Mouse (Mus musculus) thymus, adult 18-20 months (tissue): ENCODE results near the gene Coil.
"Not testable (repeated sequence)": the region's sequence is repeated elsewhere in the genome, so short reads cannot be mapped to it uniquely, and the experiment has no call there.

Experiments used
- DNase-seq, 2 experiments: peaks; one replicate each; pipeline ENCODE4 v3.0.0; 2022; ENCODE audit warnings: mixed read lengths in 2 of 2

Coil gene

DNA sequence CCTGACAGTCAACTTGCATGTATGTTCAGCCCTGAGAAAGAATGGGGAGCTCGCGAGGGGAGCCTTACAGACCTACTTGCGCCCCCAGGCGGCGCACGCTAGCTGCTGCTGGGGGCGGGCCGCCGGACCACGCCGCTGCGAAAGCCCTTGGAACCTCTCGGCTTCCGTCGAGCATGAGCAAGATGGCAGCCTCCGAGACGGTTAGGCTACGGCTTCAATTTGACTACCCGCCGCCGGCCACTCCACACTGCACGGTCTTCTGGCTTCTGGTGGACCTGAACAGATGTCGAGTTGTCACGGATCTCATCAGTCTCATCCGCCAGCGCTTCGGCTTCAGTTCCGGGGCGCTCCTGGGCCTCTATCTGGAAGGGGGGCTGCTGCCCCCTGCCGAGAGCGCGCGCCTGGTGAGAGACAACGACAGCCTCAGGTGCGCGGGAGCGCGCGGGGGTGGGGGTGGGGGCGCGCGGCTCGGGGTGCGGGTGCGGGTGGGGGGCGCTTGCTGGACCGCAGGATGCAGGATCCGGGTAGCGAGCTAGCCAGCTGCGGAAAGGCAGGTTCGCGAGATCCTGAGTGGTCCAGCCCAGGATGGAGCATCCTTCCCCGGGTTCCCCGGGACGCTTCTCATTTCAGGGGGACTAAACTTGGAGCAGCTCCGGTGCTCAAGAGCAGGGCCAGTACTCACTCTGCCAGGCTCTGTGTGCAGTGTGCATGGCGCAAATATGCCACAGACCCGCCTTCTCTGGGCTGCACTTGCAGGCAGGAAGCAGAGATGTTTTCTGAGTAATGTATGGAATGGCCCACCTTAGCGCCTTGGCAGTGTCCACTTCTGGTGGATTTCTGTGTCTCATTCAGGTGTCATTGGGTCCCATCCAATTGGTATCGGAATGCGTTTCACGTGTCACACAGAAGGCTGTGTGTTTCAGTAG lies 4.0 kb downstream of the Coil start:
- DNase-seq, result peak; percentile 81 to 83

DNA sequence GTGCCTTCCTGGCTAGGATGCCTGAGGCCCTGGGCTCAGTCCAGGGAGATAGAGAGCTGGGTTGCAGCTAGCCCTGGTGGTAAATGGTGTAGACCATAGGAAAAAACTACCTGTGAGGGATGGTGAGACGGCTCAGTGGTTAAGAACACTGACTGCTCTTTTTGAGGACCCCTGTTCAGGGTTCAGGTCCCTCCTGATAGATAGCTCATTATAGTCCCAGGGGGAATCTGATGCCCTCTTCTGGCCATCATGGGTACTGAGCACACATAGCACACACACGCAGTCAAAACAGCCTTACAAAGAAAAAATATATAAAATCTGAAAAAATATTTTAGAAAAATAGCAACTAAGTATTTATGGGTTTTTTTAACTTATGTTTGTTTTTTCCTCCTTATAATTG lies 6.3 kb downstream of the Coil start:
- no peak for DNase-seq

DNA sequence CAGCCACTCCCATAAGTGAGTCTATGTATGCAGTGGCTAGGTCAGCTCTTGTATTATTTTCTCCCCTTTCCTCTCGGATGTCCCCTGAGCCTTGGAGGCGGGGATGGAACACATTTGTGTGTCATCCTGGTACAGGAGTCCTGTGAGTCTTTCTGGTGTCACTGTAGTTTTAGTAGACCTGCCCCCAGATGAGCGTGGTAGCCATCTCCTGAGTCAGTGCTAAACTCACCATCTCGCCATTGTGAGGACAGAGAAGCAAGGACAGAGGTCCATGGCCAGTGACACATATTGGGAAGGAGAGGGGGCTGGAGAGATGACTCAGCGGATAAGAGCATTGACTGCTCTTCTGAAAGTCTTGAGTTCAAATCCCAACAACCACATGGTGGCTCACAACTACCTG lies 7.1 kb downstream of the Coil start:
- DNase-seq, result no peak

DNA sequence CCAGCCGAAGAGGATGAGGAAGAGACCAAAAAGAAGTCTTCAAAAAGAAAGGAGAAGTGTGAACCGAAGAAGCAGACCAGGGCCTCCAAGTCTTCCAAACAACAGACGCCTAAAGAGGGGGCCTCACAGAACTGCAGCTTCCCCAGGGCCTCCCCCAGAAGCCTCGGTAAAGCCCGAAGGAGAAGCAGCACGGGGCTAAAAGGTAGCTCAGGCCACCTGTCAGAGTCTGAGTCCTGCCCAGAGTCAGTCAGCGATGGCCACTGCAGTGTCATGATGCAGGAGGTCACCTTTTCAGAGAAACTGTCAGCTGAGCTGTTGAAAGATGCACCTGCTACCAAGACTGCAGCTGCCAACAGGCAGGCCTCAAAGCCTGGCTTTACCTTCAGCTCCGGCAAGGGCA lies 11.3 kb downstream of the Coil start:
- no peak for DNase-seq

DNA sequence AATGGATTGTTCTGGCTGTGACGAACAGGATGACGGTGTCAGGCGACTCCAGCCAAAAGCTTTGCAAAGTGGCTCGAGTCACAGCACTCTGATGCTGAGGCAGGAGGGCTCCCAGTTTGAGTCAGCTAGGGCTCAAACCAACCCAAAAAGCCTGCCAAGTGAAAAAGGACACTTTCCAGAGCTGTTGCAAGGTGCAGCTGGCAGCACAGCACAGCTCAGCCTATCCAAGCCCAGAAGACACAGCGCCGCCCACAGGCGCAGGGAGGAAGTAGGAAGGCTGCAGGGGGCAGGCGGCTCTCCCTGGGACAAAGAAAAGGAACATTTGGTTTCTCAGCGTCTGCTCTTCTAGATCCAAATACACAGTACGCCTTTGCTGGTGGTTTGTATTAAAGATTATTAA lies 16.6 kb downstream of the Coil start:
- no peak for DNase-seq

DNA sequence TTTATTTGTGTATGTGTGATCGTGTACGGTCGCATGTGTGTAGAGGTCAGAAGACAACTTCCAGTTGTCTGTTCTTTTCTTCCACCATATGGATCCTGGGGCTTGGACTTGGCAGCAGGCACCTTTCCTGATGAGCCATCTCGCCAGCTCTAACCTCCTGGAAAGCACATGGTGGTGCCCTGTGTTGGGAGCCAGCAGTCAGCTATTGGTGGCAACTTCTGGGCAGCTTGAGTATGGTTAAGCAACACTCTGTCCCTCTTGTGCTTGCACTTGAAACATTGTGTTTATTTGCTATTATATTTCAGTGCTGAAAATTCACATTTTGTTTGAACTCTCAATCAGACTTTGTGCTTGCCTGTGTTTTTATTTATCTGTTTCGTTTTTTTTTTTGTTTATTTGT lies 18.9 kb downstream of the Coil start:
- DNase-seq, result no peak

DNA sequence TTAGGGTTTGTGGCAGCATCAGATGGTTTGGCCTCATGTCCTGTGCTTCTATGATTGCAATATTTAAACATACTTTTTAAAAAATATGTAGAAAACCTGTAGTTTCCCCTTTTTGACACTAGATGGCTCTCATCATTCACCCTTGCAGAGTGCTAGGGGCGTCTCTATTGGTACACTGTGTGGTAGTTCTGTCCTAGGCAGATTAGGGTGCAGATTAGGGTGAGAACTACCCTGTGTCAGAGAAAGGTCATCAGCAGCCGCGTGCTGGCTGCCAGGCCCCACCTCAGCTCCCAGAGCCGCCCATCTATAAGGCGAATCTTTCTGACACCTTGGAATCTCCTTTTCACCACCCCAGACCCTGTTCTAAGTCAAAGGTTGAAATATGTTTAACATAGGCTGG lies 19.5 kb downstream of the Coil start:
- DNase-seq, result no peak

DNA sequence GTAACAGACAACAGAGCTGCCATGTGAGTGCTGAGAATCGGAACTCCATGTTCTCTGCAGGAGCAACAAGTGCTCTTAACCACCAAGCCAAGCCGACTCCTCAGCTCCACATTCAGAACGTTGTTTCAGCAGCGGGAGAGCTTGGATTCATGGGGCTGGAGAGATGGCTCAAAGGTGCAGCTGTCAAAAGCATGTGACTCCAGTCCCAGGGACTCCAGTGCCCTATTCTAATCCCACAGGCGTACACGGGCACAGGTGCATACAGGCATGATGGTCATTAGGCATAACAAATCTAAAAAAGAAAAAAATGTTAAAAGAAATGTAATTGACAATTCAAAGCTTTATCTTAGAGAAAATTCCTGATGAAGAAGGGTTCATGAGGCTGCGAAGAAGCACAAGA lies 23.1 kb downstream of the Coil start:
- DNase-seq, result no peak

DNA sequence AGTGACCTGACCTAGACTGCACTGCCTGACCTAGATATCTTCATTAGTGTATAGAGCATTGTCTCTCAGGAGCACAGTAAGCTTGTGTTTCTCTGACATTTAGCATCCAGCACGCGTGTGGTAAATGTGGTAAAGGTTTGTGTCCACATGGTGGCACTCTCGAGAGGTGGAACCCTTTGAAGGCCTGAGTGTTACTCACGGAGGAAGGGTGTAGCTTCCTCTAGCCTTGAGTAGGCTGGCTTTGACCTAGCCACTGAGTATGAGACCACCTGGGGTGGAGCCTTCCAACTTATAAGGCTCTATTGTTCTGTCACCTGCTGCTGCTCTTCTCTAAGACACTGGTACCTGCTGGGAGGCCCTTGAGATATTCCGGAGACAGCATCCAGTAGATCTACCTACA lies 23.6 kb downstream of the Coil start:
- DNase-seq, result peak; percentile 53 to 77

DNA sequence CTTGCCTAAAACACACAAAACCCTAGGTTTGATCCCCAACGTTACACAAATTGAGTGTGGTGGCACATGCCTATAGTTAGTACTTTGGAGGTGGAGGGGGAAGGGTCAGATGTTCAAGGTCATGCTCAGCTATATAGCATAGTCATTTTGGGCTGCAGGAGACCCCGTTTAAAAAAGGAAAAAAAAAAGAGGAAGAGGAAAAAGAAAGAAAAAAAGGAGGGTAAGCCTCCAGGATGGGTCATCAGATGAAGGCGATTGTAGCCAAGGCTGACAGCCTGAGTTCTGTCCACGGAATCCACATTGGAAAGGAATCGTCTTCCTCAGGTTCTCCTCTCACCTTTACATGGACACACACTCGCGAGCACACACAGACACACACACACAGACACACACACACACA lies 24.4 kb downstream of the Coil start:
- DNase-seq, result no peak

DNA sequence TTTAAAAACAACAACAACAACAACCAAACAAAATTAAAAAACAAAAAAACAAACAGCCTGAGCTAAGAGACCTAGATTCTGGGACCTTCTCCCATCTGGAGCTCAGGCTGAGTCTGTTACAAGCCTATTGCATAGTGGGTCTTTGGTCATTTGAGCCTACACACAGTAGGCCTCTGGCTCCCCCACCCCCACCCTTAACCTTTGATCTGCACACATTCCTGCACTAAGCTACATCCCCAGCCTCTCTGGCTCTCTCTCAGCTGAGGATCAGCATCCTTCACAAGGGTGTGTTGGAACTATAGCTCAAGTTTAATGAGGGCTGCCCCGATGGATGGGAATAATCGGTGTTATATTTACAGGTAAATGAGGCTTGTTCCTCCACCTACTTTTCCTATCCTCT lies 25.6 kb downstream of the Coil start:
- DNase-seq, result no peak

DNA sequence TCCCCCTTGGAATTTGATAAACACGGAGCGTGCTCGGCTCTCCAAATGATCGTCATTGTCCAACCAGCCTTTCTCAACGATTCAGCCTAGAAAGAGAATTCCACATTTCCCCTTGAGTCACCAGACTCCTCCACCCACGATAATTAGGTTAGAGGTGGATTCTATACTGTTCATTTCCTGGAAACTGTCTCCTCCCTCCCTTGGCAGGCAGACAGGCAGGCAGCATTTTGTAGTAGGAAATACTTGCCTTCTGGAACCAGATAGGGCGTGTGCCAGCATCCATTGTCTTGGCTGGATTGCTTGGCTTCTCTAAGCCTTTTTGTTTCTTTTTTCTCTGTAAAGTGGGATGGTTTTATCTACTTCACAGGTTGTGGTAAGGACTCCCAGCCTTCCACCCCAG lies 26.4 kb downstream of the Coil start:
- no peak for DNase-seq

DNA sequence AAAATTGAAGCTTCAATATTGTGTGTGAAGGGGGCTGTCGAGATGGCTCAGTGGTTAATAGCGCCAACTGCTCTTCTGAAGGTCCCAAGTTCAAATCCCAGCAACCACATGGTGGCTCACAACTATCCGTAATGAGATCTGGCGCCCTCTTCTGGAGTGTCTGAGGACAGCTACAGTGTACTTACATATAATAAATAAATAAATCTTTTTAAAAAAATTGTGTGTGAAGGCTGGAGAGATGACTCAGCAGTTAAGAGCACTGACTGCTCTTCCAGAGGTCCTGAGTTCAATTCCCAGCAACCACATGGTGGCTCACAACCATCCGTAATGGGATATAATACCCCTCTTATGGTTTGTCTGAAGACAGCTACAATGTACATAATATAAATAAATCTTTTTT lies 27.3 kb downstream of the Coil start:
- DNase-seq, result not testable (repeated sequence)

DNA sequence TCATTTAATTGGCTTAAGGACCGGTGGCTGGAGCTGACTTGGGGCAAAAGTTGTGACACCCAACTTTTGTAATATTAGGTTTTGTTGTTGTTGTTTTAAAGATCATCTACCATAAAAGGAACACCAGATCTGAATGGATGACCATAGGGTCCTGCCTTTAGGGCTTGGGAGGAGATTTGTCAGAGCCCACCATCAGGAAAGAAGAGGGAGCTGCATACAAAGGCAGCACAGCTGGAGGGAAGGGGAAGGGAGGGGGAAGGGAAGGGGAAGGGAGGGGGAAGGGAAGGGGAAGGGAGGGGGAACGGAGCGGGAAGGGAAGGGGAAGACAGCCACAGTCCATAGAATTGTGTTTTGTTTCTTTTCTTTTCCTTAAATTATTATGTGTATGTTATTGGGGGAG lies 28.4 kb downstream of the Coil start:
- no peak for DNase-seq

DNA sequence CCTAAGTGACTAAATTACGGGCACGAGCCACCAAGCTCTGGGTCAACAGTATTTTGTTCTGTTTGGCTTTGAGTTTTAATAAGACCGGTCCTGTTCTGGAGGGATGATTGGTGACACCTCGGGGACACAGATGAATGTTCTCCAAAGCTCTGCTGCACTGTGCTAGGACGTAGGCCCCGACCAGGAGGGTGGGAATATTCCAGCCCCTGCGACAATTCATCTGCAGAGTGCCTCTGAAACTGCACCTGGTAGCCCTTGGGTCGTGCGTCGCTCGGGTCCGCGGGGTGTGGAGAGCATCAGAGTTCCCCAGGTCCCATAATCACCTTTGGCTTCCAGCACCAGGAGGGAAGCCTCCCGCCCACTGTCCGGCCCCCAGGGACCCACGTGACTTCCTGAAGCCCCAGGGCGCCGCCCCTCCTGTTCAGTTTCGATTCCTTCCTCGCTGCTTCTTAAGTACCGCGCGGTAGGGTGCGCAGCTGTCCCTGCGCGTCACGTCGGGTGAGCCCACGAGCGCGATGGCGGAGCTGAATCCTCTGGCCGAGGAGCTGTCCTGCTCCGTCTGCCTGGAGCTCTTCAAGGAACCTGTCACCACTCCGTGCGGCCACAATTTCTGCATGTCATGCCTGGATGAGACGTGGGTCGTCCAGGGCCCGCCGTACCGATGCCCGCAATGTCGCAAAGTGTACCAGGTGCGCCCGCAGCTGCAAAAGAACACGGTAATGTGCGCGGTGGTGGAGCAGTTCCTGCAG lies 29.1 kb downstream of the Coil start, which contains the start of gene Trim25:
Gene Trim25 (plus strand): TSS at position 403 of the 749 bp plus-strand sequence.
- peak; percentile 90 to 94 for DNase-seq

DNA sequence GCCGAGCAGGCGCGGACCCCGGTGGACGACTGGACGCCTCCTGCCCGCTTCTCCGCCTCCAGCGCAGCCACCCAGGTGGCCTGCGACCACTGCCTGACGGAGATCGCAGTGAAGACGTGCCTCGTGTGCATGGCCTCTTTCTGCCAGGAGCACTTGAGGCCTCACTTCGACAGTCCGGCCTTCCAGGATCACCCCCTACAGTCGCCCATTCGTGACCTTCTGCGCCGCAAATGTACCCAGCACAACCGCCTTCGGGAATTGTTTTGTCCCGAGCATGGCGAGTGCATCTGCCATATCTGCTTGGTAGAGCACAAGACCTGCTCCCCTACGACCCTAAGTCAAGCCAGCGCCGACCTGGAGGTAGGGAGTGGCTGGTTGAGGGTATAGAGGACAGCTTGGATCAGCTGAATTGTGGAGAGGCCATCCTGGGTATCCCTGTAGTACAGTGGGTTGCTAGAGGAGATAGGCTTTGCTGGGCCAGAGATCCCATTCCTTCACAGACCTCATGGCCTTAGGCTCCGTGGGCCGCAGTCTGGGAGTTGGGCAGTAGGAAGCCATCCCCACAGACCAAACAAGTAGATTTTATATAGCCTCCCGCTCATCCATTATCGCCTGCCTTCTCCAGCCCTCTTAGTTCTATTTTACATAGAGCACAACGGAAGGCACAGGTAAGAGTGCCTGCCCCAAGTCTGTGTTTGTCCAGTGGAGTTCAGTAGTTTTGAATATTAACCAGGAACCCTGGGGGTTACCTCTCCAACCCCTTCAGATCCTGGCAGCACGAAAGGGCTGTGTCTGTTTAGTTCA lies 29.9 kb downstream of the Coil start:
- no peak for DNase-seq

DNA sequence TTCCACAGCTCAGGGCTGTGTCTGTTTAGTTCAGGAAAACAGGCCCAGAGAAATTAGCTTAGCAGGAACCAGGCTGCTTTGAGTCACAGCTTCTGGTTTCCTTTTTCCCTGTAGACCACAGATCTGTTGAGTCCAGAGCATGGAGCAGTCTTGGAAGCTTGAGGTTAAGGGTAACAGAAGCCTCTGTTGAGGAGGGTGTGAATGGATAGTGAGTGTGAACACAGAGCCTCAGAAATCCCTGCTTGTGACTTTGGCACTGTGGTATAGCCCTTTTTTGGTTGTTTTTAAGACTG lies 30.4 kb downstream of the Coil start:
- DNase-seq, result no peak

DNA sequence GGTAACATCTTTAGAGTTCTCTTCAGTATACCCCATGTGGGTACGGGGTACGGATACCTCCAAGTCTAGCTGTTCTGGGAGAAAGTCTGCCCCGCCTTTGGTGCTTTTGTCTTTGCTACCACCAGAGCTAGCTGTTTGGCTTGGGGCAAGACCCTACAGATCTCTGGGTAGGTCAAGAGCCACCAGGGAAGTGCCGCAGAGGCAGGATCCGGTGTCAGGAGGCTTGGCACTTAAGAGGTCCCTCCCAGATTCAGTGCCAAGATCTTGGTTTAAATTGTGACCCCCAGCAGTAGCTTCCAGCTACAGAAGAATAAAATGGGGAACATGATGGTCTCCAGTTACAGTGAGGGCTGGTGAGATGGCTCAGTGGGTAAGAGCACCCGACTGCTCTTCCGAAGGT lies 31.5 kb downstream of the Coil start:
- DNase-seq, result no peak

DNA sequence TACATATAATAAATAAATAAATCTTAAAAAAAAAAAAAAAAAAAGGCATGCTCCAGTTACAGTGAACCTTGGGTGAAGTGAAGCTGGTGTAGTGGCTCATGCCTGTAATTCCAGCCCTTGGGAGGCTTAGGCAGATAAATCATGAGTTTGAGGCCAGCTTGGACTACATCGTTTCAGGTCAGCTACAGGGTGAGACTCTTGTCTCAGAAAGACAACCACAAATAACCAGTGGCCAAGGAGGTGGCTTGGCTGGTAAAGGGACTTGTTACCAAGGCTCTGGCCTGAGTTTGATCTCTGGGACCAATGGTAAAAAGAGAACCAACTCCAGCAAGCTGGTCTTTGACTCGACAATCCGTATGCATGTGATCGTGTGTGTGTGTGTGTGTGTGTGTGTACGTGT lies 32.0 kb downstream of the Coil start:
- no peak for DNase-seq

DNA sequence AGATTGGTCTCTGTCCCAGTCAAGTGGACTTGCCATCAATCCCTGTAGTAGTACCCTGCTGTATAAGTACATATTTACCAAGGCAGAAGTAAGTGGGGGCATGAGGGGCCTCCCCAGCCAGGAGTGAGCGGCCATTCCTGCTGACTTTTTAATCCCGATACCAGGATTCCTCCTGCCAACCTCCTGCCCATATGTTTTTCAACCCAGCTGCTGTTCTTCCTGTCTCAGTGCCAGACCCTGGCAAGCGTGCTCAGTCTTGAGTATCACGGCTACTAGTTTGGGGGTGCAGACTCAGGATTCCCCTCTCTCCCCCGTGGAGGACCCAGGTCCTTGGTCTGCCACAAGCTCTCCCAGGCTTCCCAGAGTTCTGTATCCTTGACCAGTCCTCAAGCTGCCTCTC lies 32.6 kb downstream of the Coil start:
- DNase-seq, result no peak

DNA sequence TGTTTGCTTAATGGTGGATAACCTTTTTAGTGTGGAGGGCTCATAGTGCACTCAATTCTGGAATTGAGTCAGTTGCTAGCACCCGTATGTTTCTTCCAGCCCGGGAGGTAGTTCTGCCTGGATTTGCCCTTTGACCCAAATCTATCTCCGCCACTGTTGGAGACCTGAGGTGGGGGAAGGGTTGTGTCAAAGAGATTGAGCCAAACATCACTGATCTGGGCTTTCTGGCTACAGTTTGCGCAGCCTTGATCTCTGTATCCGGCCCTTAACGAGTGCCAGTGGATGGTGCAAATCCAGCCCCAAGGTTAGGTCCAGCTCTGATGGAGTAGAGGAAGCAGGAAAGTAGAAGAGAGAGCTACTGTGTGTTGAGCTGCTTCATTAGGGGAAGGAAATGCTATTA lies 33.0 kb downstream of the Coil start:
- no peak for DNase-seq

DNA sequence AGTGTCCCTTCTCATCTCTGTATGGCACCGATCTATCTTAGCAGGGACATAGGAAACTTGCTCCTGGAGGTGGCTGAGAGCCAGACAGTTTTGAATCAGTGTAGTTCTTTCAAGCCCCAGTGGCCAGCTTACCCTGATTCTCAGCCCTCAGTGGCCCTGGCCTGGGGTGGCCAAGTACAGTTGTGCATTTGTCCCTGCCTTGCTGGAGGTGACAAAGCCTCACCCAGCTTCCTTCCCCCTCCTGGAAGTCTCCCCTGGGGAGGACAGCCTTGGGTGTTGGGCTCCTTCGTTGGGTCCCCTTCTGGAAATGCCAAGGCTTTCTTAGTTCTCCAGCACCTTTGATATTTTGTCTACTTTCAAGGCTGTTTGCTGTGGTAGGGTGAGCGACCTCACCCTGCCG lies 33.7 kb downstream of the Coil start:
- no peak for DNase-seq

DNA sequence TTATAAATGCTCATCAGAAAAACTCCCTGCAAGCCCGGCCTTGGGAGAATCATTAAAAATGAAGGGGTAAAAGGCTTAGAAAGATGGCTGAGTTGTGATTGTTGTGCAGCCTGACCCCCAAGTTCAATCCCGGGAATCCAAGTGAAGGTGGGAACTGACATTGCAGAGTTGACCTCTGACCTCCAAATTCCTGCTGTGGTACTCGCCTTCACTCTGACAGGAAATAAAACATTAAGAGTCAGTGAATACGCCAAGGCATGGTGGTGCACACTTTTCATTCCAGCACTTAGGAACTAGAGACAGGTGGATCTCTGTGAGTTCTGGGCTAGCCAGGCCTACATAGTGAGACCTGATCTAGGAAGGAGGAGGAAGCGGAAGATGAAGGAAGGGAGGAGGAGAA lies 35.4 kb downstream of the Coil start:
- no peak for DNase-seq

DNA sequence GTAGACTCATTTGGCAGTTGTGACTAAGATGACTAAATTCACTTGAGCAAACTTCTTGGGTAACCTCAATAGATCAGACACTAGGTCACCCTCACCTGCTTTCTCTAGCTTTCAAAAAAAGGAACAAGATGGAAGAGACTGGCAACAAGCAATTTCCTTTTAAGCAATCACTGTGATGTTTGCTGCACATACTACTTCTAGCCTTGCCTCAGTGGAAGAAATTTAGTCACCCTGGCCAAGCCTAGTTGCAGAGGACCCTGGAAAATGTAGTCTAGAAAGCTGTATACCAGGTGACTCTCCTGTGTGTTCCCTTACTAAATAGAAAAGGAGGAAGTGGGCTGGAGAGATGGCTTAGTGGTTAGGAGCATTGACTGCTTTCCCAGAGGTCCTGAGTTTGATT lies 36.4 kb downstream of the Coil start:
- no peak for DNase-seq
